Mouse (Mus musculus) brown adipose tissue, adult 24 weeks (tissue): ENCODE measurements around the gene Ctdnep1. TPM values are rescaled to one million over a fixed set of nuclear protein-coding genes. Genes with fewer than 3 reads are reported as not detected.
"Not testable (repeated sequence)": the region's sequence is repeated elsewhere in the genome, so short reads cannot be mapped to it uniquely, and the experiment has no call there.

ENCODE experiments used
- H3K27ac ChIP-seq: fragments of 200-500 bp; replicated peaks from 2 replicates; pipeline ENCODE4 v1.5.1; 2012; ENCODE audit warnings: low read depth, mild to moderate bottlenecking, low read length
- H3K4me1 ChIP-seq: fragments of 200-500 bp; 2 replicates; pipeline ENCODE4 v1.6.1; 2012; ENCODE audit warnings: low read length, mixed read lengths; ENCODE audit not compliant: control insufficient read depth, insufficient read depth, insufficient read length
- H3K4me3 ChIP-seq: fragments of 200-500 bp; 2 replicates; pipeline ENCODE4 v1.5.1; 2012; ENCODE audit warnings: low read depth, mild to moderate bottlenecking, low read length, moderate library complexity; ENCODE audit not compliant: insufficient read depth
- polyA plus RNA-seq: library from polyadenylated mRNA; stranded (reverse); fragments of >200 nt; gene quantifications from 2 replicates; pipeline ENCODE4 v1.2.4, GENCODE M21; 2012; ENCODE audit not compliant: missing spikeins, insufficient read depth, insufficient read length

Ctdnep1 gene
- polyA plus RNA-seq, 1 experiment: 82.4 TPM

- H3K4me1 ChIP-seq: peaks cover 11% of the 10 kb centered on the region; the same call in 1 of the 2 replicates
- H3K4me3 ChIP-seq: peak overlapping the region; percentile 77
- peak overlapping the region; percentile 92 for H3K27ac ChIP-seq
Observed at GRCm38 (mm10) chr11:69945216-69945615, 35.7 kb upstream of the Ctdnep1 start.

- peak overlapping the region; percentile 92 for H3K27ac ChIP-seq
- H3K4me1 ChIP-seq: peaks cover 11% of the 10 kb centered on the region; the same call in 1 of the 2 replicates
- peak overlapping the region; percentile 77 for H3K4me3 ChIP-seq
Observed at GRCm38 (mm10) chr11:69945997-69946891, 34.7 kb upstream of the Ctdnep1 start.

DNA sequence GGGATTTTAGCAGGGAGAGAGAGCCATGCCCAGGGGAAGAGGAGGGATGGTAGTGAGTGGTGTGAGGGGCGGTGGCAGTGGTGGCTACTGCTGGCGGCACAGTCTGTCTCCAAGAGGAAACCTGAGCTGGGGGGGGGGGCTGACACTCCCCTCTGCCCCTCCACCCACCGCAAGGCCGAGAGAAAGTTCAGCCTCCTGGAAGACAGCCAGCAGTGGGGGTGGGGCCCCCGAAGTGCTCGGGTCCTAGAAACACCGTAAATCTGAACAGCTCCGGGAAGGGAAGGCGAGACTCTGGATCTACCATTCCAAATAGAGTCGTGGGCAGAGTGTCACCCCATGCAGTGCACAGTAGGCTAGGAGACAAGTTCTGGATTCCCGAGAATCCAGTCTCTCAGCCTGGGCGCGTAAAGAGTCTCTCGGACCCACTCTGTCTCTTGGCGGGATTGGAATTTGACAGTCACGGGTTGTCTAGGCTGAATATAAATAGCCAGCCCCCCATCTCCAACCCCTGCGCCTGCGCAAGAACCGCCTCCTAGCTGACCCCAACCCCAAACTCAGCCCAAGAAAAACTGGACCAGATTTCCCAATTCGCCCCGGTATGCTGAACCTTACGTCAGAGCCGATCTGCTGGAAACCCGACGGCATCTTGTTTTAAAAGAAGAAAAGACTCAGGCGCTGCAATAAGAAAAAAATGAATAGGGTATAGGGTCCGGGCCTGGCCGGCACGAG is 33.5 kb upstream of the Ctdnep1 start:
- Histone ChIP-seq H3K27ac (peak overlapping the region; percentile 92), H3K4me3 (peak overlapping the region; percentile 77), H3K4me1 (peaks cover 11% of the 10 kb centered on the region; the same call in 1 of the 2 replicates)

DNA sequence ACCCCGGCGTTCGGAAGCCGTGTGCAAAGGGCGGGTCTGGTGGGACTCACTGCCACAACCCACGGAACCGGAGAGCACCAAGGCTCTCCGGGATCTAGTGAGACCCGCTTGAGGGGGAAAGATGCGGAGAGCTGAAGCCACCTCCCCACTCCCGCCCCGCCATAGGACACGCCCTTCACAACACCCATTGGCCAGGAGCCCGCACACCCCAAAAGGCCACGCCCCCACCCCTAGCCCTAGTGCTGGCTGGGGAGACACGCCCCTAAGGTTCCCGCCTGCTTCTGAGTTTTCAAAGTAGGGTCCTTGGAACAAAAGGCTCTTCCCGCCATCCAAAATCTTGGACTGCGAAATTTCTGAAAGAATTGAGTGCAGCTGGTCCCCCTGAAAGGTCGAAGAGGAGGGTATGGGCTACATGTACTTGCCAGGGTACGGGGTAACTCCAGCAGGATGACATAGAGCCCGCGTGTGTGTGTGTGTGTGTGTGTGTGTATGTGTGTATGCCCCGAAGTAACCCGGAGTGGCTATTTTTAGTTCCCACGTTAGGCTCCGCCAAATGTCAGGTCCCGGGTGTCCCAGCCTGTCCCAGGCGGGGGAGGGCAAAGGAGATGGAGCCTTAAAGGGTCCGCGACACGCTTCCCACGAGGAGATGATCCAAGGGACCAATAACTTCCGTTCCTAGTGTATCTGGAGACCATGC is 32.7 kb upstream of the Ctdnep1 start, which contains the start of gene Slc2a4:
Slc2a4 (minus strand) TSS at position 123 of the 697 bp plus-strand sequence.
- peak within 1 kb of the TSS; percentile 92 for H3K27ac ChIP-seq
- peaks cover 11% of the 10 kb centered on the region; the same call in 1 of the 2 replicates for H3K4me1 ChIP-seq
- peak within 1 kb of the TSS; percentile 77 for H3K4me3 ChIP-seq

DNA sequence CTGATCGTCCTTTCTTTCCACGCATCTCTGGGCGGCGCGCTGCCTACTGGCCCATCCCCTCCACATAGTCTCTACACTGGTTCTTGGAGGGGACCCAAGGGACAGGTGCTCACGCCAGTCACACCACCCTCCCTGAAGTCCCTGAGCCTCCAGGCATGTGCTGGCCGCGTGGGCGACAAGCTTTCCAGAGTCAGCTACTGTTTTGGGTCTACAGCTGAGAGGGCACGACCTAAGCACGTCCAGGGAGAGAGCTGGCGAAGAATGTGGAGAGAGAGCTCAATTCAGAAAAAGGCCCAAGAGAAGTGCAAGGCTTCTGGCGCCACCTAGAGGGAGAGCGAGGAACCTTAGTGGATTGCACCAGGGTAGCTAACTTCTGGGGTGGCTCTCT is 32.2 kb upstream of the Ctdnep1 start:
- Histone ChIP-seq H3K4me3 (peak overlapping the region; percentile 77), H3K4me1 (peaks cover 11% of the 10 kb centered on the region; the same call in 1 of the 2 replicates), H3K27ac (peak overlapping the region; percentile 67)

- no peak overlapping the region for H3K27ac ChIP-seq
- no peaks in the 10 kb centered on the region for H3K4me1 ChIP-seq
- H3K4me3 ChIP-seq: no peak overlapping the region
Observed at GRCm38 (mm10) chr11:69950807-69951459, 30.0 kb upstream of the Ctdnep1 start.

DNA sequence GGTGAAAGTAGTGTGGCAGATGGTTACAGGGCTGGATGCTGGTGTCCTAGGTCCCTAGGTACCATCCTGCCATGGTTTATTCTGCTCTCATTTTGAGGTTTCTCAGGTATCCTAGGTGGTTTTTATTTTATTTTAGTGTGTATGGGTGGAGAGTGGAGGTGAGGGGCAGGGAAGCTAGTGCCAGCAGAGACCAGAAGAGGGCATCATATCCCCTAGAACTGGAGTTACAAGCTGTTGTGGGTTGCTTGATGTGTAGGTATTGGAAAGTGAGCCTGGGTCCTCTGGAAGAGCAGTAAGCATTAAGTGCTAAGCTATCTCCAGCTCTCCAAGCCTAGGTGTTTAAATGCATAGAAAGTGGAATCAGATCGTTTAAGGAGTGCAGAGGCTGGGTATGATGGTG is 28.7 kb upstream of the Ctdnep1 start:
- Histone ChIP-seq H3K4me3 (no peak overlapping the region), H3K4me1 (no peaks in the 10 kb centered on the region), H3K27ac (no peak overlapping the region)

DNA sequence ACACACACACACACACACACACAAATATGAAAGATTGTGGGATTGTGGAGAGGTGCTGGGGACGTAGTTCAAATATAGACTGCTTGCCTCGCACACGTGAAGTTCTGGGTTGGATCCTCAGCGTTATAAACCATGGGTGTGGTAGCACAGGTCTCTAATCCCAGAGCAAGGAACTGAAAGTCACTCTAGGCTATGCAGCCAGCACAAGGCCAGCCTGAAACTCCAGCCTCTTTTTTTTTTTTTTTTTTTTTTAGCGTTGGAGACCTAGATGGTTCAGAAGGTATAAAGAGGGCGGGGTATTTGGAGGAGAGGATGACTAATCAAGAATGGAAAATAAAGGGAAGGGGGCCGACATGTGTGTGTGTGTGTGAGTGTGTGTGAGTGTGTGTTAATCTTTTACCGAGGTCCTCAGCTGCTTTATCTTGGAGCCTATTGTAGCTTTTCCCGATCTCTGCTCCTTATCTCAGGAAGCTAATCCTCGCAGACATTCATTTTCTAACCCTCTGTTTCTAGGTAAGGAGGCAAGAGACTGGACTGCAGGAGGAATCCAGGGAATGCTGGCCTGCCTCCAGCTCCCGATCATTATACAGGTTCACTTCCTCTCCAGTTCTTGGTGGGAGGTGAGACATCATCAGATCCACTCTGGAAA is 27.6 kb upstream of the Ctdnep1 start:
- Histone ChIP-seq H3K4me3 (no peak overlapping the region), H3K4me1 (no peaks in the 10 kb centered on the region), H3K27ac (no peak overlapping the region)

DNA sequence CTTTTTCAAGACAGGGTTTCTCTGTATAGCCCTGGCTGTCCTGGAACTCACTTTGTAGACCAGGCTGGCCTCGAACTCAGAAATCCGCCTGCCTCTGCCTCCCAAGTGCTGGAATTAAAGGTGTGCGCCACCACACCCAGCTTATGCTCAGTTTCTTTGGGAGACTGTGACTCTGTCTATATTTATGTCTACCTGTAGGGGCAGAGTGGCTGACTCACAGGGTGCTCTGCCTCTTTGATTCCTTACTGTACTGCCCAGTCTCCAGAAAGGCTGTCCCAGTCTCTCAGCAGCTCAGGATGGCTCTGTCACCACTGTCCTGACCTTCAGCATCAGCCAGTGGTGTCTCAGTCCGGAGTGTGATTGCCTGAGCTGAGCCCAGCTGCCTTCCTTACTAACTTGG is 25.3 kb upstream of the Ctdnep1 start:
- not testable (repeated sequence) for H3K27ac ChIP-seq

DNA sequence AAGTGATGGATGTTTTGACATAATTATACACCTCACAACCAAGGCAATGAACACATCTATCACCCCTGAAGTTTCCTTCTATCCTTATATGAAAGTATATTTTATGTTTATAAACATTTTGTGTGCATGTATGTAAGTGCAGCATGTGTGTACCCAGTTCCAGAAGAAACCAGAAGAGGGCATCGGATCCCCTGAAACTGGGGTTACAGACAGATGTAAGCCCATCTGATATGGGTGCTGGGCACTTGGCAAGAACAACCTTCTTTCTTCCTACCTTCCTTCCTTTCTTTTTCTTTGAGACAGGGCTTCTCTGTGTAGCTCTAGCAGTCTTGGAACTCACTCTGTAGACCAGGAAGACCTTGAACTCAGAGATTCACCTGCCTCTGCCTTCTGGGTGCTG is 24.7 kb upstream of the Ctdnep1 start:
- Histone ChIP-seq H3K27ac (no peak overlapping the region), H3K4me1 (no peaks in the 10 kb centered on the region), H3K4me3 (no peak overlapping the region)

More for the DNA sequence above, 25.3 kb upstream of the Ctdnep1 start:
- H3K4me1 ChIP-seq, H3K4me3 ChIP-seq: not testable (repeated sequence)

DNA sequence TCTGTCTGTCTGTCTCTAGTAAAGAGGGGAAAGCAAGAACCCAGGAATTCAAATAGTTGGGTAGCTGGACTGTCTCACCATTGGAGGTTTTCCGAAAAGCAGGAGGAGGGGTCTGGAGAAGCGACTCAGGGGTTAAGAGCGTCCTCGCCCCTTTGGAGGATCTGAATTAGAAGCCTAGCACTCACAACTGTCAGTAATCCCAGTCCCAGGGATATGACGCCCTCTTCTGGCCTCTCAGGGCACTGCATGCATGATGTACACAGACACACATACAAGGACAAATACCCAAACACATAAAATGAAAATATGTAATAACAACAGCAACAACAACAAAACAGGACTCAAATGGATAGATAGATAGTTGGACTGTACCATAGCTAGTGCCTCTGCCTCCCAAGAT is 20.3 kb upstream of the Ctdnep1 start:
- Histone ChIP-seq H3K27ac (no peak overlapping the region), H3K4me1 (no peaks in the 10 kb centered on the region), H3K4me3 (no peak overlapping the region)

GRCm38 (mm10) chr11:69961841-69962240 is 19.1 kb upstream of the Ctdnep1 start:
- no peak overlapping the region for H3K4me3 ChIP-seq
- peaks cover 3% of the 10 kb centered on the region; the same call in 1 of the 2 replicates for H3K4me1 ChIP-seq
- H3K27ac ChIP-seq: no peak overlapping the region

- Histone ChIP-seq H3K4me1 (peaks cover 4% of the 10 kb centered on the region; the same call in 1 of the 2 replicates), H3K27ac (no peak within 1 kb of the TSS), H3K4me3 (no peak within 1 kb of the TSS; the same call in none of the 2 replicates)
Observed at GRCm38 (mm10) chr11:69964650-69965270, 16.2 kb upstream of the Ctdnep1 start, which contains the start of gene Cldn7. Gene Cldn7 (plus strand): TSS chr11:69964779.
